Mouse (Mus musculus): ENCODE data around the gene Ada. TPM values are rescaled to one million over a fixed set of nuclear protein-coding genes. Genes with fewer than 3 reads are reported as not detected.

Ada gene
- polyA plus RNA-seq, 3 experiments from 2014 or later: 4.4 to 8.2 (median 7.4) TPM

GRCm38 (mm10) chr2:163728300-163728699 is 21.7 kb downstream of the Ada start:
- ATAC-seq: no peak

GRCm38 (mm10) chr2:163726766-163727393 is 23.2 kb downstream of the Ada start:
- no peak for ATAC-seq

DNA sequence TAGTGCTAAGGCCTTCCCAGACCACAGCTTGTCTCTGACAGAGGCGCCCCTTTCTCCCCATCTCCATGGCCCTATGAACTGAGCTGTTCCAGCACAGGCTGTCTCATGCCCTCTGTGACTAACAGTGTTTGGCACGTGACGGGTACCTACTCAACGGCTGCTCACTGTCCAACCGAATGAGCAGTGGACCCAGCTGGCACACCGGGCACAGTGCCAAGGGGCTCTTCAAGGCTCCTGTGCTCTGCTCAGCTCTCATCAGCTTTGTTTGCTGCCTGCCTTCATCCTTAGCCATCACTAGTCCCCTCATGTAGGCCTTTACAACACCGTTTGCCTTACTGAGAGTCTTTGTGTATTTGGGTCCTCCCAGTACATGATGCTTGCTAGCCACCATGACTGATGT is 27.5 kb downstream of the Ada start:
- ATAC-seq: no peak

DNA sequence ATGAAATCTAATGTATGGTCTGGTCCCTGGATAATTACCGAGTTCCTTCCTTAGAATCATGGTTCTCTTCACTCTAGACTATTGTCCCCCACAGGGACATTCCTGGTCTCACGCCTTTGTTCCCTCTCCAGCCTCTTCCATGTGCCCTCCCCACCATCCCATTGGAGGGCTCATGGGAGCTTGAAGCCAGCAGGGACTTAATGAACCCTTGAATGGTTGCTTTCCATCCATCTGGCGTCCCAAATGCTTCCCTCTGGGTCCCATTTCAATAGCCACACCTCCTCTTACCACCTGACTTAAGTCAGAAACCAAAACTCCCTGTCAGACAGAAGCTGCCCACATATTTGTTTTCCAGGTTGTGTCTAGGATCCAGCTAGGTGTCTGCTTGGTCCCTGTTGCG is 30.4 kb downstream of the Ada start:
- ATAC-seq: no peak

DNA sequence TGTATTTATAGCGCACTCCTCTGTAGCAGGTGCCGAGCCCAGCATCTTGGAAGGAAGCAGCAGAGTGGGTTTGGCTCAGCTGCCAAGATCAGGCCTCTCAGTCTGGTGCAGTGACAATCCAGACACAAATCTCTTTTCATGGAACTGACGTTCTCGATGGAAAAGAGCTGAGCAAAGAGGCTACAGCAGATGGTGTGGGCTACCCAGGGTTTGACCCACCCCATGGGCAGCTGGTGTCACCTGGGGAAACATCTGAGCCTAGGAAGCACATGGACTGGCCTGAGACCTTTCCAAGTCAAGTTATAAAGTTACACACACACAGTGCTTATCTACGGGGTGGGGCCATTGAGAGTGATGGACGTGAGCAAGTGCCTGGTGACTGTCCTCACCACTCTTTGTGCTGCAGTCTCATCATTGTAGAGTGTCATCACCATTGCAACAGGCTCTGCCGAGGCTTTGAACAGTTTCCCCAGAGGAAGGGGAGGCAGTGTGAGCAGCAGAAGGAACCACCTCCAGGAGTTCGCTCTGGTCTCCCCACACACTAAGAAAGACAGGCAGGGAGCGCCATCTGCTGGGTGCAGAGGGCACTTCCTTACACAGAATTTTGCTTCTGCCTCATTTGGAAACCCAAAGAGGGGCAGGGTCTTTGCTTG is 31.0 kb downstream of the Ada start:
- ATAC-seq: peak; percentile 96

DNA sequence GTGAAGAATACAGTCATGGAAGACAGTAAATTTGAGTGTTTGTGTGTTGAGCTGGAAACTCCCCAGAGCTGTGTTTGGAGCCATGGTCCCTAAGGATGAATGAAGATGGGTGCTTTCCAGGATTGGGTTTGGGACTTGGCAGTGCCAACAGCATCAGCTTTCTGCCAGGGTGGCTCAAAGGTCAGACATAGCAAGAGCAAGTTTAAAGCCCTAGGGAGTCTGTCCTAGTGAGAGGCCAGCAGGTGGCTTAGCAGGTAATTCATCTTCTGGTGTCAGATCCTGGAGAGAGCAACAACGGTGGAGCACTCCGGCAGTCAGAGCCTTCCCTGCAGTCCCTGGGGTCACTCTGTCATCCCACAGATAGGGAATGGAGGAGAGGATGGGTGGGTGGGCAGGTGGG is 31.5 kb downstream of the Ada start:
- ATAC-seq: no peak

GRCm38 (mm10) chr2:163716853-163717252 is 33.2 kb downstream of the Ada start:
- ATAC-seq: no peak

- ATAC-seq: no peak
Observed at GRCm38 (mm10) chr2:163716448-163716847, 33.6 kb downstream of the Ada start.

DNA sequence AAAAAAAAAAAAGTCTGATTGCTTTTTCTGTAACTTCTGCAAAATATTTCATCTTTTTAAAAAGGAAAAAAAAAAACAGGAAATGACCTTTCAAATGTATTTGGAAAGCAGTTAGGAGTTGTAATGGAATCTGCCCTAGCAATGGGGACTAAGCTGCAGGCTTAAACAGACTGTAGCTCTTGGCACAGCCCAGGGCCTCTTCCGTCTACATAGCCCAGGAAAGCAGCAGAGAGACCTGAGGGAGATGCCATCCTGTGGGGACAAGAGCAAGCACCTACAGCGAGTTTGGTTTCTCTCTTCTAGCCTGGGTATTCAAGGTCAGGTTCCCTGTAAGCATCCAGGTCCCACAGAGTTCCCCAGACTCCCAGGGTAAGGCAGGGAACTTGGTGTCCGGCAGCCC is 36.7 kb downstream of the Ada start:
- no peak for ATAC-seq

DNA sequence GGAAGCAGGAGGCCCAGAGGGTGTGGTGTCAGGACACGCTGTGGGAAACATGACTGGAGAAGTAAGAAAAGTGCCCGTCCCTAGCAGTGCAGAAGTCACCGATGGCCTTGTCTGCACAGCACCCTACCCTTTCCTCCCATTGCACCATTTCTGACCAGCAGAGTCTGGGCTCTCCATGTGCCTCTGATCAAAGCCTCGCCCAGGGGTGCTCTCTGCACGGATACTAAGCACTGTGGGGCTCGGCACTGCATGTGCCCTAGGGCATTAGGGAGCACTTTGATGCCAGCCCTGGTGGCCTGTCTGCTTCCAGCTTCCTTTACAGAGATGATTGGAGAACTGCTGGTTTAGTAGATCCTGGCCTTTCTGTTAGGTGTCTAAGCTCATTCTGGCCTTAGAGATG is 37.2 kb downstream of the Ada start:
- ATAC-seq: no peak

GRCm38 (mm10) chr2:163712473-163712872 is 37.6 kb downstream of the Ada start:
- ATAC-seq: no peak

DNA sequence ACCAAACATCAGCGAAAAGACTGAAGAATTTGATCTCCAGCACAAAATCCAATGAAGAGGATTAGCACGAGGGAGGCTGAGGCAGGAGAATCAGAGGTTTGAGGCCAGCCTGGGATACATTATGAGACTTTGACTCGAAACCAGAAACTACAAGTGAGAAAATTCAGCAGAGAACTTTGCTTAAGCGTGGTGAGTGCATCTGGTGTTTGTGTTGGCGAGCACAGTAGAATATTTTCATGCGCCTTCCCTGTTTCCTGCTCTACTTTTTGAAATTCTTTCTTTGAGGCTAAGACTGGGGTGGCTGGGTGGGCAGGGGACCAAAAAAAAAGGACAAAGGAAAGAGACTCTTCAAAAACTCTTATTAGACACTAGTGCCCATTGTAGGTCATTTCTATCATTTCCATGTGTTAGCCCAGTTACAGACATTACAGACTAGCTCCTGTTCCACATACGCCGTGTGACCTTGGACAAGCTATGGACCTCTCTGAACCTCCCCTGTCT is 38.6 kb downstream of the Ada start:
- ATAC-seq: no peak

DNA sequence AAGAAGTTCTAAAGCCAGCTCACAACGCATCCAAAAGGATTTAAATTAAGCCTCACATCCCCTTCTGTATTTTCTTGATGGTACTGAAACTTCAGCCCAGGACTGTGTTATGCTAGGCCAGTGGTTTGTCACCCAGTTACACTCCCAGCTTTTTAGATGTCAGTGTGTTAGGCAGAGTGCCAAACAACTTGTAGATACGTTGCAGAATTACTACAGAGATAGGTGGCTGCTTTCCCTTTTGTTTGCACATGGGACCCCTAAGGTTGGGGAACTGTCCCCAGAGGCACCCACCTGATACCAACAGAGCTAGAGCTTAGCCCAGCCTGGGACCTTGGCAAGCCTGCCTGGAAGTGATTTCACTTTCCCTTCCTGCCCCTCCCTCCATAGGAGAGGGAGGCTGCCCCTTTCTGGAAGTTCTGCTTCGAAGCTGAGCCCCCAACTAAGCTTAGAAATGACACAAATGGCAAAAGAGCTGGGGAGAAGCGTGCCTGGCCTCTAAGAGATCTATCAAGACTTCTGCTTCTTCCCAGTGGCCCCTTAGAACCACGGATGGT is 39.4 kb downstream of the Ada start:
- no peak for ATAC-seq

- ATAC-seq: no peak
Observed at GRCm38 (mm10) chr2:163710000-163710399, 40.0 kb downstream of the Ada start.

GRCm38 (mm10) chr2:163708763-163709250 is 41.2 kb downstream of the Ada start:
- ATAC-seq: no peak

DNA sequence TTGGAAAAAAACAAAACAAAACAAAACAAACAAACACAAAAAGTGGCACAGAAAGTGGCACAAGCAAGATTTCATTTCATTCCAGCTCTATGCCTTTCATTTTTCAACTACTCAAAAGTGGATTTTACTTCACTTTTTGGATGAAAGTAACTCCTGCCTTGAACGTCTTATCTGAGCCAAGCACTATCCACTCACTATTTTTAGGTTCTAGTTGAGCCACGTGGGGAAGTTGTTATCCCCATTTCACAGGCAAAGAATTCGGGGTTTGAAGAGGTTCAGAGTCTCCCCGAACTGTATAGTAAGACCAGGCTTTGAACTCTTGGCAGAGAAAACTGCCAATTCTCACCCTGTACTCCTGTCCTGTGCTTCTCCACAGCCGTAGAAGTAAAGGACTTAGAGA is 41.7 kb downstream of the Ada start:
- no peak for ATAC-seq

GRCm38 (mm10) chr2:163703599-163704260 is 46.3 kb downstream of the Ada start:
- no peak for ATAC-seq

GRCm38 (mm10) chr2:163702921-163703320 is 47.1 kb downstream of the Ada start:
- ATAC-seq: no peak

DNA sequence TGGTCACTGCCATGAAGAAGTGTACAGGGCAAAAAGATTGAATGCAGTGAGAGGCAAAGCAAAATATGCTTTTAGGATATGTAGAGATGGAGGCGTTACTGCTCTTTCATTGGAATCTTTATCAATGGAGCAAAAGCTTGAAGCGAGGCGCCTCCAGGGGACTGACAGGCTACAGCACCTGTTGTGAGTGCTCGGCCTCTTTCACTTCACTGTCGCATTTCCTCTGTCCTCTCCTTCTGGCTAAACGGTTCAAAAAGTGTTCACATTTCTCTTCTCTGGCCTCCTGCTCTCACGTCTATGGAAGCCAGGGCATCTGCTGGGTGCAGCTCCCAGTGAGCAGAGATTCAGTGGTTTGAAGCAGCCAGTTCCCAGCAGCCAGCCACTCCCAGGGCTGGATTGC is 47.6 kb downstream of the Ada start:
- no peak for ATAC-seq

DNA sequence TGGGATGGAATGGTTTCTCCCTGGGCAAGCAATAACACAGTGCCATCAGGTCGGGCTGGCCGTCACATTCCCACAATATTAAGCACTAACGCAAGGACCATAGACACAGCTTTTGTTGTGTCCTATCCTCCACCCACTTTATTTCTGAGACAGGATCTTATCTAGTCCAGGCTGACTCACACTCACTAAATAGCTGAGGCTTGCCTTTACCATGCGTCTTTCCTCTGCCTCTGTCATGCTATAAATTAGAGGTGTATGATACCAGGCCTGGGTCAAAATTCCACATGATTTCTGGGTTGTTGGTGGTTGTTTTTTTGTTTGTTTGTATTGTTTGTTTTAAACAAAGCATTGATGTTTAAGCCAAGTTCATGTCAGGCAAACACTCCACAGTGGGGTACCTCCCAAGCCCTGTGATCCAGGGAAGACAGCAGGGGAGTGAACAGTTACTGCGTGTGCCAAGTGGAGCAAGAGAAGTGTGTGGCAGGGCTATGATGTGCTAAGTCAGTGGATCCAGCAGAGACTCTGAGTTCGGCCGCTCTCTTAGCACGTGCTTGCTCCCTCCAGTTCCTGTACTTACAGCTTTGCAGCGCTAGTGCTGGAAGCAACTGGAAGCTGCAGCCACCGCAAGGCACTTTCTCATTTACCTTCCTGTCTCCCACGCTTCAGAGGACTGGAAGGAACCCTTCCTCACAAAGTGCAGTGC is 50.8 kb downstream of the Ada start:
- ATAC-seq: no peak

DNA sequence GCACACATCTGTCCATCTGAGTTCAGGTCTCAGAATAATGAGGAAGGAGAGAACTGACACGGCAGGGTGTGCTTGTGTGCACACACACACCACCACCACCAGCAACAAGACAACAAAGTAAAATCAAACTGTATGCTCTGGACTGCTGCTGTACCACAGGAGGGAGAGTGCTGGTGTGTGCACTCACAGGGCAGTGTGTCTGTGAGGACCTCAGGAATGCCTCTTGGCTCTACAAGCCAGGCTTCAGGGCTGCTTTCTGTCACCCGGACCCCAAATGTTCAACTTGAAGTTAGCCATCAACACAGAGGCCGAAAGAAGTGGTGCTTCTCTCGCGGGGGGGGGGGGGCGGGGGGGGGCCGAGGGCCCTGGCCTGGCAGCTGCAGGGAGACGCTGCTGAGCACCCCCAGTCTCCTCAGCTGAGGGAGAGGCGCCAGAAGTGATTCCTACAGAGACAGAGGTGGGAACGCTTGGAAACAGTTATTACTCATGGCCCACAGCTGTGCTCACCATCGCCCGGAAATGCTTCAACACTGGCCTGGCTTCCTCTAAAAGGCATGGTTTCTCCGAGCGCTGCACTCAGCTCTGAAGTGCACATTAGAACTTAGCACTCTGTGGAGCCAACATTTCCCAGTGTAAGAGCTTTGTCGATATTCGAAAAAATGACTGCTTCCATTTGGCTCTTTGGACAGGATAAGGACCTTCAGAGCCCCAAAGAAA is 52.1 kb downstream of the Ada start:
- ATAC-seq: peak; percentile 68

- ATAC-seq: no peak
Observed at GRCm38 (mm10) chr2:163696763-163697162, 53.3 kb downstream of the Ada start.
